Mouse (Mus musculus): ENCODE measurements around the gene Eid1. TPM values are rescaled to one million over a fixed set of nuclear protein-coding genes. Genes with fewer than 3 reads are reported as not detected.

Eid1 gene
- total RNA-seq, 2 experiments from 2014 or later = 82.7 to 88.9 TPM

DNA sequence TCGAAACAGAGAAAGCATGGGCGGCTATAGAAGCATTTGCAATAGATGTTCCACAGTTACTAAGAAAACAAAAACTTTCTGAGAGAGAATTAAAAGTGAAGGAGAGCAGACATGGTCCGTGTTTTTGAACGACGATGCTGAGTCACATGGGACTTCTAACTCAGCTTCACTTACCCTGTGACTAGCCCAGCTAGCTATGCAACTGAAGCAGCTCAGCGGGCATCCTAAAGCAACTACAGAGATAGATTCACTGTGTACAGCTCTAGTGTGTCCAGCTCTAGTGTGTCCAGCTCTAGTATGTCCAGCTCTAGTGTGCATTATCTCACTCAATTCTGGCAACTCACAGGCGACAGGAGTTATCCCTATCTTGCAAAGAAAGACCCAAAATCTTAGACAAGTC, 5.2 kb upstream of the Eid1 start:
- DNase-seq = no peak

DNA sequence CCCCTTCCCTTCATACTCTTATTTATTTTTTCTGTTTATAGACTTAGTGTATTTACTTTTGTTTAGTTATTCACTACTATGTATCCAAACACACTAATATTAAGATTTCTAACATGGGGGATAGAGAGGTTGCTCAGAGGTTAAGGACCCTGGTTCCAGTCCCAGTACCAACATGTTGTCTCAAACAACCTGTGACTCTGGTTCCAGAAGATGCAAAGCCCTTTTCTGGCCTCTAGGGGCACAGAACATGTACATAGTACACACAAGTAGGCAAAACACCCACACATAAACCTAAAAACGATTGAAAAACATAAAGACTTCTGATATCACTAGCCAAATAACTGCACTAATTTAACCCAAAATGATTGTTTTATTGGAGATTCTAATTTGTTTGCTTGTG, 2.0 kb upstream of the Eid1 start:
- no peak for DNase-seq

DNA sequence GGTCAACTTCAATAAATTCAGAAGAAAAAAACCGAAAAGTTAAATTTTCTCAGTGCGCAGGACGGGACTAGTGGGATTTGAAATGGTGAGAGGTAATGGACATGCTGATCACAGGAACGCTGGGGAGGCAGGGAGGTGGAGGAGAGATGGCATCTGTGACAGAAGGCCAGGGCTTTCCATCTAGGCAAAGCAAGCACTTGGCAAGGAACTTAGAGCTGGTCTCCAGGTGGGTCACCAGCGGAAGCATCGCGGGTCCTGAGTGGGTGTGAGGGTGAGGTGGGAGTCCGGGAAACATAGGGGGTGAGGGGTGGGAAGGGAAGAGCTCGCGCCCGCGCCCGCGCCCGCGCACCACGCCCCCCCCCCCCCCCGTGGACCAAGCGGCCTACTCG, 333 bp upstream of the Eid1 start:
- no peak for DNase-seq

DNA sequence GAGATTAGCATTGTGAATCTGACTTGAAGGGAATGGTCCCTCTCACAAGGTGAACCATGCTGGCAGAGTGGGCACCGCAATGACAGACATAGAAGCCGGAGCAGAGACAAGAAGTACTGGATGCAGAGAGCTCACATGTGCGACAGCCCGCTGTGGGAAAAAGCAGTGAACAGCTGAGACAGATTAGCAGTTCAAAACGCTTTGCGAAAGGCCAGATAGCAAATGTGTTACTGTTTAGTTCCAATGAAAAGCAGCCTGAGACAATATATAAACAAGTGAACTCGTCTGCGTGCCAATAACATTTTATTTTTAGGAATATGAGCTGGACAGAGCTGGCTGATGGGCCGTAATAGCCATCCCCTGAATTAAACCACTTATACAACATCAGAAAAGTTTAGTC, 8.9 kb downstream of the Eid1 start:
- no peak for DNase-seq

DNA sequence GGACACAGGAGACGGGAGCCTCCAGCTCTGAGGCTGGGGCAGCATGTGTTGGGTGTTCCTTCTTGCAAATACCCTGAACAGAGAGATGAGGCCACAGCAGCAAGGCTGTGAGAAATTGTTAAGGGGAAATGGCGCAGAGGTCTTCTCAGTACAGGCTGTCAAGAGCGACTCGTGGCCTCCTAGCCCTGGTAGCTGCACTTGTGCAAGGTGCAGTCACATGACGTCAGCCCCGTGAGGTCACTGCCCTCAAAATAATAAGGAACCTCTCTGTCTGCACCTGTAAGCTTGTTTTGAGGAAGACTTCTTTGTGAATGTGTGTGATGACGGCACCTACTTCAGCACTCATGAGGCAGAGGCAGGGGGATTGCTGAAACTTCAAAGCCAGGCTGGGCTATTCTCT, 11.0 kb downstream of the Eid1 start:
- DNase-seq = no peak

DNA sequence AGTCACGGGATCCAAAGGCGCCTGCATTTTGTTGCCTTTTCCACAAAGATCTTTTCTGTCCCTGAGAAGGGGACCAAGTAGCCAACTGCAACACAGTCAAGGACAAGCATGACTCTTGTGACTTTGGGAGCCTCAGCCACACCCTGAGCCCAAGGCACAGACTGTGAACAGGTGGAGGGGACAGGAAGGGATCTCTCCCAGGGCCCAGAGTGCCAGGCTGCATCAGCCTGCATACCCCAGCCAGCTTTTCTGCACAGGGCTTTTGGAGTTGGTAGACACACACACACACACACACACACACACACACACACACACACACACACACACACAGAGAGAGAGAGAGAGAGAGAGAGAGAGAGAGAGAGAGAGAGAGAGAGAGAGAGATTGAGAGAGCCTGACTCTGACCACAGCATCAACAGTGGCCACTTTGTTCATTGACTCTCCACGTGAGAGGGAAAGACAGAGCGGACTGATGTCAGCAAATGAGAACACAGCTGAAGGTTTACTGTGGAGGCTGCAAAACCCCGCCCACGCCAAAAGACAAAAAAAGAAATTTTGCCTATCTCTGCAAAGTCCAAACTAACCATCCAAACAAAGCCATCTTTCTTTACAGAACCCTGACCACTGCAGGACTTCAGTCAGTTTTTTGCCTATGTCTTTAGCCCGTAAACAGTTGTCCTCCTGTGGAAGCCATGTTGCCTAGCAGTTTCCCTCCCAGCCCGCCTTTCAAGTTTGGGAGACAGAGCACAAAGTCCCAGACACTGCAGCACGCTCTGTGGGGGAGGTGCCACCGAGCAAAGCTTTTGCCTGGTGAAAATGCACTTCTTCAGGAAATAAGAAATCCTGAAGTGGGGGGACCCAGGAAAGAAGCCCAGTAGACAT, 11.9 kb downstream of the Eid1 start:
- DNase-seq = no peak

DNA sequence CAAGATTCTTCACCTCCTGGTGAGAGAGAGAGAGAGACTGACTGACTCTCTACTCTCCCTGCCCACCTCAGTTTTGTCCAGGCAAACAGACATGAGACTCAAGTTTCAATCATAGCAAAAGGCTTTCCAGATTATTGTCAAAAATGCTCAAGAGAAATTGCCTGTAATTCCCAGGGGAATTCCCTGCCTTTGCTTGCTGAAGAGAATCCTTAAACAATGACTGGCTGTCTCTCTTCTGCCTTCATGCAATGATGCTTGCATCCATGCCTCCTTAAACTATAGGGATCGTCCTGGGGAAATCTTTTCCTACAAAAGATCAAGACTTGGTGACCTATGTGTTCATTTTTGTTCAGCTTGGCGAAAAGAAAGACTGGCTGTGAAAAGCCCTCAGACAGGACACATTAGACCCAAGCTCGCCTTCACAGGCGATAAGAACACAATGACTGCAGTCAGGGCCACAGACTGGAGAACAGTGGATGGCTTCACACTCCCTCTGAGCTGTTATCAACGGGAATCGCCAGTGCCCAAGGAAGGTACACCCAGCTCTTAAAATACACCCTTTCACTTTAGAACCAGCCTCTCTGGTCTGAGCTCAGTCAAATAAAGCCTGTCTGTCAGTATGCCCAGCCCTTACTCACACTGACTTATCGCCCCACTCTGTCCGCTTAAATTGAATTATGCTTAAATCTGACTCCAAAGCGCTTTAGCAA, 12.7 kb downstream of the Eid1 start:
- DNase-seq = no peak

DNA sequence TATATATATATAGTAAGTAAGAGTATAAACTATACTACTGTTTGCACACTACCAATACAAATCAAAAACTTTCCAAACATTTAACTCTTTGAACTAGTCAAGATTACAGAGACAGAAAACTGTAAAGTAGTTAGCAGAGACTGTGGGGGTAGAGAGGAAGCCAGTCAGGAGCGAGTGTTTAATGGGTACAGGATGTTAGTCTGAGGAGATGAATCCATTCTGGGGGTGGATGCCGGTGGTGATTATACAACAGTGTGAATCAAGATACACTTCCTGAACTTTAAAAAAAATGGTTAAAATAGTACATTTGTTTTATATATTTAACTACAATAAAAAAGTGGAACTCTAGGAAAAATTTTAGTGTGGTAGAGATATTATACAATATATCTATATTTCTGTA, 19.1 kb downstream of the Eid1 start:
- no peak for DNase-seq

DNA sequence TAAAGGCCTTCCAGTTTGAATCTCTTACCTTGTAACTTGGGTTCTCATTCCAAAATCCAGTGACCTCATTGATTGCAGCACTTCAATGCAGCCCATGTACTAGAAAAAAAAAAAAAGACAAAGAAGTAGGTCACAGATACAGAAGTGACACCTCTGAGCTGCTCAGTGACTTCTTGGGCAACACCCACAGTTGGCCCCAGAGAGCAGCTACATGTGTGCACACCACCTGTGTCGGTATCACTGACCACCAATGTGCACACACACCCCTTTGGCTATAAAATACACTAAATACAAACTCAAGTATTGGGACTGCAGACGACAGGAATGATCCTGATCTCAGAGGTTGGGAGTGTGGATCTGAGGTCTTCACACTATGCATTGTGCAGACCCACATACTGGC, 21.9 kb downstream of the Eid1 start:
- DNase-seq = no peak

DNA sequence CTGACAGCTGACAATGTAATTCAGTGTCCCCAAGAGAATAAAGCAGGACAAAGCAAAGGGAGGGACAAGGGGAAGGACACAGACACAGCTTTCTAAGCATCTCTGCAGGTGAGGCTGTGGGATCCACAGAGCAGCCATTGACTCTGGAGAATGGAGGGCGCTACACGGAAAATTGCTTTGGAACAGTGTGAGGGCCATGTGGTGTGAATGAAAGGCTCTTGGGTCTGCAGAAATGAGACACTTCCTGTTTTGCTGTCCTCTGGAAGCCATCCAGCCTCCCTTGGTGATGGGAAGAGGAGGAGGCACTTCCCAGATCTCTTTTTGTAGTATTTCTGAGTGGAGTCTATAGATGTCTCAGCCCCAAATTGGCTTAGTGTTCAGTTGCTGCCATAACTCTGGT, 23.3 kb downstream of the Eid1 start:
- peak; percentile 25 for DNase-seq

DNA sequence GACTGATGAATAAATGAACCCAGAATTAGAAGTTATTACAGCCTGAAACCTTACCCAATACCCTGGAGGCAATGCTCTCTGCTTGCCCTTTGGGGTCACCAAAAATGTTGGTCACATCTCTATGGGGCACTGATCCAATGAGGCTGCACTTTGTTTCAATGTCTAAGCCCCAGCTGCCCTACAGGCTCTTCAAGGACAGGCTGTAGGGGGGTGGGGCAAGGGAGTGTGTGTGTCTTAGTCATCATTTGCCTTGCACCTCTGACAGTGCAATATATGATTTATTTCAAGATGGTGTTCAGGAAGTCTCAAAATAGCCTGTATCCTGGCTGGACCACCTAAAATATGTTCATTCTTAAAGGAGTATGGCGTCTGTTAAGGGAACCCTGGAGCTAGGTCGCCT, 28.7 kb downstream of the Eid1 start:
- no peak for DNase-seq

DNA sequence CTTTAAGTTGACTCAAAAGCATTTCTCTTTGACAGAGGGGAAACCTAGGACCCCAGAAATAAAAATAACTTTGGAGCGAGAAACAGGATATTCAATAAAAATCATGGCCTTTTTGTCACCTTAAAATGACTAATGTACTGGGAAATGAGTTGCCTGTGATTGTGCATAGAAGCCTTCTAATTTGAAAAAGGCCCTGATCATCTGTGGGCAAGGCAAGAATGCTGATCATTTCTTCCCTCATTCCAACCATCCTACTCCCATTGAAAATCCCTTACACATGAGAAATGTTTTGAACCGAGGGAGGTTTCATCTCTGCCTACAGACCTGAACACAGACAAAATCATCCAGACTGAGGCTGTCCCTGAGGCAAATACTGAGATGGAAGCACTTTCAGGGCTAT, 30.0 kb downstream of the Eid1 start:
- DNase-seq = no peak

DNA sequence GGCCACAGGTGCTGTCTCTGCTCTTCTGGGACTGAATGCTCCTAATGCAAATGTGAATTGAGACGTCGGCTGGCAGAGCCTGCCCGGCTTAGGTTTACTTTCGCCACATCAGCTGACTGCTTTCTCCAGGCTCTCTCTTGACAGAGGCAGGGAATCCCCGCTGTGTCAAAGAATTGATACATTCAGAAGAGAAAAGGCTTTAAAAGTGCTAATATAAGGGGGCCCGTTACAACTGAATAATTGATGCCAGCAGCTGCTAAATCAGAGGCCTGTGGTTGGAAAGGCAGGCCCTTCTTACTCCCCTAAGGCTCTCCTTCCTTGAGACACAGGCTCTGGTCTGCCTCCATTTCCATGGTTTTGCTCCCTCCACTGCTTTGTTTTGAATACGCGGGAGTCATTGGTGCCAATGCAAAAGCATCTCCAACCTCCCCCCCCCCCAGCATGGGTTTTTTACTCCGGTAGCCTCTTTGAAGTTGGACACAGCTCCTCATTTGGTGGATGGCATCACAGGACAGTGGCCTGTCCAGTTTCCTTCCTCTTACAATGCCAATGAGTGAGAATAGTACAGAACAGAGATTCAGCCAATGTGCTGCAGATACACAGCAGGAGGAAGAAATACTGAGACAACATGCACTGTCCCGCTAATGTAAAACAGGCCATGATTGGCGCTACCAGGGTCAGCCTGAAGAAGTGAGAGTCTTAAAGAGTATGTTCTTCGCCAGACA, 32.2 kb downstream of the Eid1 start:
- no peak for DNase-seq

DNA sequence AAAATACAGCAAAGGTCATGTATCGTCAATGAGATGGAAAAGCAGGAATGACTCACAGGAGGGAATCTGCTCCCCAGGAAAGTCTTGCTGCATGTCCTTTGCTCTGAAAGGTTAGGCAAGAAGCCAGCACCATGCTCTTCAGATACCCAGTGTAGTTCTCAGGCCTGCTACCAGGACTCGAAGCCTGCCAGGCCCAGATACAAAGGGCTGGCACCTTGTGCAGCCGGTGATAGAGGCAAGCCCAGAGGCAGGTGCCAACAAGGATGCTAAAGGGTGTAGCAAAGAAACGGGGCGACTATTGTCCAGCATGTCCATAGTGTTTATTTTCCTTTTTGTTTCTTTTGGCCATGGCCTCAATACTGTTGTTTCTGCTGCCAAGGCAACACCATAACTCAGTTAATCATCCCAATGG, 33.6 kb downstream of the Eid1 start:
- DNase-seq = no peak

DNA sequence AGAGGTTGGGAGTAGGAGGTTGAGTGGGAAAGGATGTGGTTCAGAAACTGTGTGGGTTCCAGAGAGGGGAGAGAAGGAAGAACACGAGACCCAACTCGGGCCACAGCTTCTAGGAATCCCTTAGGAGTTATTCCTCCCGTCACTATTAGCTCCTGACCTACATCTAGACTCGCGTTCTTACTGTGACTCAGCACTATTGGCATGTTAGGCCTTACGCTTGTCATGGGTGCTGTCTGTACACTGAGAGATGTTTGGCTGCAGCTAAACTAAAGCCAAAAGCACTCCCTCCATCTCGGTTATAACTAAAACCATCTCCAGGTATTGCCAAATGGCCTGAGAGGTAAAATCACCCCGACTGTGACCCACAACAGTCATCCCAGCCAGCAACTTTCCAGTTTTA, 43.7 kb downstream of the Eid1 start:
- no peak for DNase-seq

DNA sequence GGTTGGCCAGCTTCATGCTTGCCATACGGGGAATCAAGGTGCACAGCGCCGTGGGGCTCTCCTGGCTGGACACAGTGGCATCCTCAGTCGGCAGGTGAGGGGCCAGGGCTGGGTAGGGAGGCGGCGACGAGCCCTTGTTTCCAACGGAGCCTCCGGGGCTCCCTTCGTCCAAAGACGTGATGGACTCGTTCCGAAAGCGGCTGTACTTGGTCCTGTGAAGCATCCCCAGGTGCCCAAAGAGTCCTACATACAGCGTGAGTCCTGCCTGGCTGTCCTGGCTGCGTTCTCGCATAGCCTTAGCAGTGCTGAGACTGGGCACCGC, 50.2 kb downstream of the Eid1 start:
- no peak for DNase-seq

DNA sequence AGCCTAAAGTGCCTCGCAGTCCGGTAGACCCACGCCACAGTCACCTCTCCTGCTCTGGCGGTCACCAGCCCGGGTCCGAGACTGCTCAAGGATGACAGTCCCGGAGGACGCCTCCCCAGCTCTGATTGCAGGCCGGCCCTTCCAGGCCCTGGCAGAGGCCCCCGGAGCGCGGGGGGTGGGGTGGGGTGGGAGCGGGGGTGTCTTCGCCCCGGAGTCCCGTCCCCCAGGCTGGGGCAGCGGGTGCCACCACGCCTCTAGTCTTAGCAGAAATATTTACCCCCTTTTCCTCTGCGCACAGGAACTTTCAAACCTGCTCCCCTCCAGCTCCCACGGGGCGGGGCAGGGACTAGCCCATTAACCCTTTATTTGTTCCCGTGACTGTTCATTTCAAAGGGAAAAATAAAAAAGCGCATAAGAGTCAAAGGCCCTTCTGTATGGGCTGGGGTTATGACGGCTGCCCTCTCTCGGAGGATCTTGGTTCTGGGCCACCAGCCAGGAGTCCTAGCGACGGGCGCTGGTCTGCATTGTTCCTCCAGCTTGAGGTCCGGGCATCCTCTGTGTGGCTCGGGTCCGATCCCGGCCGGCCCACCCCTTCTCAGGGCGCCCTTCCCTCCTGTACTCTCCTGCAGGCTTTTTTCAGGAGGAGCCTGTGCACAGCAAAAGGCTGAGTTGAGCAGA, 50.7 kb downstream of the Eid1 start:
- peak; percentile 61 for DNase-seq

DNA sequence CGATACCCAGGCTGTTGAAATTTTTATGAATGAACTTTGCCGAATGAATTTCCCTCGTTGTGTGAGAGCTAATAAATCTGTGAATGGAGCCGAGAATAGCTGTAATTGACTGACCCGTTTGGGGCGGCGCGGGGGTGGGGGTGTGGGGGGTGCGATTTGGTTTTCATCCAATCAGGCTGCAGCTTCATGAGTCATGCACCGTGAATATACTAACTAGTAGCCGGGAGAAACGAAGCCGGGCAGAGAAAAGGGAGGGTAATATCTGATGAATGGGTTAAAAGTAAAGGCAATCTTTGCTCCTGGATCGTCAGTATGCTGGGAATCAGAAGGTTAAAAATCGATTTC, 51.2 kb downstream of the Eid1 start, which contains the start of gene Shc4:
Shc4 (minus strand) TSS at position 63 of the 345 bp plus-strand sequence.
- DNase-seq = peak; percentile 20
